Mouse (Mus musculus) hindbrain, embryonic 13.5 days (tissue): ENCODE data around the gene Zpbp2. TPM values are rescaled to one million over a fixed set of nuclear protein-coding genes. Genes with fewer than 3 reads are reported as not detected.

ENCODE experiments used
- ATAC-seq: fragments of 200-750 bp; cut with Nextera tagmentation; 2 replicates; pipeline ENCODE4 v1.8.0; 2017; ENCODE audit warnings: moderate TSS enrichment; ENCODE audit not compliant: low FRiP score
- H3K27ac ChIP-seq: fragments of 300-500 bp; sonication (generic); 2 replicates; pipeline ENCODE4 v1.5.1; 2015; ENCODE audit warnings: inconsistent platforms, mild to moderate bottlenecking, moderate library complexity
- H3K27me3 ChIP-seq: fragments of 300-500 bp; sonication (generic); 2 replicates; pipeline ENCODE4 v1.6.1; 2015; ENCODE audit warnings: mild to moderate bottlenecking, inconsistent platforms
- H3K36me3 ChIP-seq: fragments of 300-500 bp; sonication (generic); 2 replicates; pipeline ENCODE4 v1.6.1; 2015; ENCODE audit warnings: mild to moderate bottlenecking, inconsistent platforms
- H3K4me1 ChIP-seq: fragments of 300-500 bp; sonication (generic); replicated peaks from 2 replicates; pipeline ENCODE4 v1.6.1; 2015; ENCODE audit warnings: inconsistent platforms
- H3K4me2 ChIP-seq: fragments of 300-500 bp; sonication (generic); 2 replicates; pipeline ENCODE4 v1.6.1; 2015; ENCODE audit warnings: inconsistent platforms, mild to moderate bottlenecking, moderate library complexity
- H3K4me3 ChIP-seq: fragments of 300-500 bp; sonication (generic); 2 replicates; pipeline ENCODE4 v1.5.1; 2015; ENCODE audit warnings: mild to moderate bottlenecking, inconsistent platforms
- H3K9ac ChIP-seq: fragments of 300-500 bp; sonication (generic); 2 replicates; pipeline ENCODE4 v1.6.1; 2015; ENCODE audit warnings: mild to moderate bottlenecking, inconsistent platforms
- H3K9me3 ChIP-seq: fragments of 300-500 bp; sonication (generic); 2 replicates; pipeline ENCODE4 v1.6.1; 2016; ENCODE audit warnings: inconsistent platforms
- WGBS: fragments of 180-500 bp; shearing (Covaris S2); methylation state at CpG from one replicate; pipeline ENCODE4 v1.1.7; 2015; 5-methylcytosine and 5-hydroxymethylcytosine counted together
- polyA plus RNA-seq: library from polyadenylated mRNA; unstranded; fragments of >200 nt; fragmentation: Nextera tagmentation; extraction: Ambion mirVana; gene quantifications from 2 replicates; pipeline ENCODE4 v1.2.1, GENCODE M21; 2015

The Zpbp2 gene
- polyA plus RNA-seq, 1 experiment from 2014 or later: not detected

DNA sequence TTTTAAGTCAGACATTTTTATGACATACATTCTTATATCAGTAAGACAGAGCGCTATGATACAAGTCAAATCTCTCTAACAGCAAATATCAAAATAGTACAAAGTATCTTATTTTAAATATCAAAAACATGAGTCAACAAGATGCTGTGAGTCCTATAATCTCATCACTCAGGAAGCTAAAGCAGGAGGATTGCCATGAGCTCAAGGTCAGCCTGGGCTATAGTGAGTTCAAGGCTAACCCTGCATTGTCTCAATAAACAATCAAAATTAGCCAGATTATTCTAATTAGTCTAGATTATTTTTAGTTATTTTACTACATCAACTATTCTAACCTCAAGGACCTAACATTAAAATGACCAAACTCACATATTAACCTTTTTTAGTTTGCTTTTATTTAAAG lies 7.5 kb upstream of the Zpbp2 start:
- no peak overlapping the region for H3K4me3 ChIP-seq
- H3K27ac ChIP-seq: no peak overlapping the region
- ATAC-seq: no peak
- 87% methylated on average over 1 of the region's 1 CpGs for WGBS
- H3K9me3 ChIP-seq: no peaks in the 10 kb centered on the region; the same call in 1 of the 2 replicates
- H3K36me3 ChIP-seq: no peaks in the 10 kb centered on the region
- no peak overlapping the region for H3K9ac ChIP-seq
- H3K27me3 ChIP-seq: peaks cover 71% of the 10 kb centered on the region
- no peak overlapping the region for H3K4me2 ChIP-seq
- H3K4me1 ChIP-seq: peaks cover 8% of the 10 kb centered on the region

DNA sequence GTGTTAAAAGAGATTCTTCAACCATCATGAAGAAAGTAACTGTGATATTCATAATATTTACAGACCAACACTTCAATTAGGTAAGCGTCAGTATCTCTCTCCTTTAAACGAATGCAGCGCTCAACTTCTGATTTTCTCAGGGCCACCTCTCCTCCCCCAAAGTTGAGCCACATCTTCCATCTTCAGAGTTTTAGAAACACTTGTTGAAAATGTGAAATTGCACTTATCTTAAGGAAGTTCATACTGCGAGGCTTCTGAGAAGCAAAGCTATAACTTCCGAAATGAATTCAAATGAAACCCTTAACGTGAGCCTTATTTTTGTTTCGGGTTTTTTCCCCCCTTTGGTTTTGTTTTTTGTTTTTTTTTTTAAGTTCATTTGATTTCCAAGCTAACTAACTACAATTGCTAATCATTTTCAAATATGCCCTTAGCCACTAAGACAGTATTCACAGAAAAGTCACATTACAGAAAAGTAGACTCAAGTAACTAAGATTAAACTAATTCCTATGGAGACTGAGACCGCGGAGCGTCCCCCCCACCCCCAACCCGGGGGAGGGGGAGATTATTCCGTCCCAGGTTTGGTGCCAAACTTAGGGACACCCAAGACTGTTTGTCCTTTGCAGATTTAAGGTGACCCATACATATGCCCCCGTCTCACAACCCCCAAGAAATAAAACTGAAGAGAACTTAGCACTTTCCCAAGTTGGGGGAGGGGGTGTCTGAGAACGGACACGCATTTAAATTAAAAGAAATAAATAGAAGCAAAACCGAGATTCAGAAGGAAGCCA lies 5.8 kb upstream of the Zpbp2 start:
- H3K36me3 ChIP-seq: no peaks in the 10 kb centered on the region
- H3K4me1 ChIP-seq: peaks cover 8% of the 10 kb centered on the region
- peak overlapping the region; percentile 85 for H3K4me2 ChIP-seq
- peak overlapping the region; percentile 46 for H3K4me3 ChIP-seq
- ATAC-seq: no peak
- 3% methylated on average over 16 of the region's 16 CpGs for WGBS
- no peaks in the 10 kb centered on the region for H3K9me3 ChIP-seq
- H3K27me3 ChIP-seq: peaks cover 88% of the 10 kb centered on the region
- H3K9ac ChIP-seq: peak overlapping the region; percentile 66
- H3K27ac ChIP-seq: no peak overlapping the region

DNA sequence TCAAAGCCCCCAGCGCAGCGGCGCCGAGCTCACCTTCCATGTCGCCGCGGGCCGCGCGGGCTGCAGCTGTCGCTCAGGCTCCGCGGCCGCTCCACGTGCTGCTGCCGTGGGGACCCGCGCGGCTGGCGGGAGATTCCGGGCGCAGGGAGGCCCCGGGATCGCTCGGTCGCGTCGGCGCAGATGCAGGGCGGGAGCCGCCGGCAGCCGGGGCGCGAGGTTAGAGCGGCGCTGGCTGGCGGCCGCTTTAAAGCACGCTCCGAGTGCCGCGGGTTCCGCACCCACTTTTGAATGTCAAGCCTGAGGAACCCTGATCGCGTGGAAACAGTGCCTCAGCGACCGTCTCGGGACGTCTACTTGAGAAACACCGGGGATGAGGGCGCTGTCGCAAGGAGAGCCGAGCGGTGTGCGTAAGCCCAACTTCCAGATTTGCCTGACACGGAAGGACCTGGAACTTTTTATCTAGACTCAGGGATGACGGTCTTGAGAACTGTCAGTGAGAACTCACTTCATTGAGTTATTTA lies 5.1 kb upstream of the Zpbp2 start, which contains the start of gene Ikzf3:
Ikzf3 (minus strand) TSS at position 321 of the 521 bp plus-strand sequence.
- 1% methylated on average over 53 of the region's 58 CpGs for WGBS
- no peaks in the 10 kb centered on the region for H3K9me3 ChIP-seq
- peak within 1 kb of the TSS; percentile 66 for H3K9ac ChIP-seq
- no peak within 1 kb of the TSS for H3K27ac ChIP-seq
- peak within 1 kb of the TSS; percentile 46 for H3K4me3 ChIP-seq
- H3K4me1 ChIP-seq: peaks cover 12% of the 10 kb centered on the region
- no peak for ATAC-seq
- H3K27me3 ChIP-seq: peaks cover 91% of the 10 kb centered on the region
- H3K4me2 ChIP-seq: peak within 1 kb of the TSS; percentile 85
- no peaks in the 10 kb centered on the region for H3K36me3 ChIP-seq

GRCm38 (mm10) chr11:98546529-98547307 lies 4.2 kb upstream of the Zpbp2 start:
- no peak for ATAC-seq
- Histone ChIP-seq H3K9me3 (no peaks in the 10 kb centered on the region), H3K27me3 (peaks cover 82% of the 10 kb centered on the region), H3K9ac (no peak overlapping the region), H3K4me2 (no peak overlapping the region), H3K36me3 (no peaks in the 10 kb centered on the region), H3K4me1 (peaks cover 17% of the 10 kb centered on the region), H3K4me3 (no peak overlapping the region), H3K27ac (no peak overlapping the region)
- 46% methylated on average over 12 of the region's 12 CpGs for WGBS

DNA sequence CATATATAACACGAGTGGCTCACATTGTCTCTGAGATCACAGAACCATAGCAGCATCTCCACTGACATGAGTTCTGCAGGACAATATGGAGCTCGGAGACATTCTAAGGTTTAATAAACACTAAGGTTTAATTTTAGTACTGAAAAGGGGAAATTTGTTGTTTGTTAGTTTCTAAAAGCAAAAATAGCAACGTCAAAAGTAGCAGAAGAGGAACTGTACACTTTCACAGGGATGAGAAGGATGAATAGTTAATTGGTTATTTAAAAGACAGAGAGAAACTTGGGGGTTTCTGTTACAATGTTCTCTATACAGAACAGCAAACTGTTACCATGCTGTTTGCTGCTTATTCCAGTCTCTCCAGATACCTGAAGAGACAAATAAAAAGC lies 3.6 kb upstream of the Zpbp2 start:
- Histone ChIP-seq H3K4me2 (no peak overlapping the region), H3K9ac (no peak overlapping the region), H3K4me1 (peaks cover 19% of the 10 kb centered on the region), H3K36me3 (no peaks in the 10 kb centered on the region), H3K4me3 (no peak overlapping the region), H3K27me3 (peaks cover 77% of the 10 kb centered on the region), H3K9me3 (no peaks in the 10 kb centered on the region), H3K27ac (no peak overlapping the region)
- WGBS: 64% methylated on average over 3 of the region's 3 CpGs
- no peak for ATAC-seq

DNA sequence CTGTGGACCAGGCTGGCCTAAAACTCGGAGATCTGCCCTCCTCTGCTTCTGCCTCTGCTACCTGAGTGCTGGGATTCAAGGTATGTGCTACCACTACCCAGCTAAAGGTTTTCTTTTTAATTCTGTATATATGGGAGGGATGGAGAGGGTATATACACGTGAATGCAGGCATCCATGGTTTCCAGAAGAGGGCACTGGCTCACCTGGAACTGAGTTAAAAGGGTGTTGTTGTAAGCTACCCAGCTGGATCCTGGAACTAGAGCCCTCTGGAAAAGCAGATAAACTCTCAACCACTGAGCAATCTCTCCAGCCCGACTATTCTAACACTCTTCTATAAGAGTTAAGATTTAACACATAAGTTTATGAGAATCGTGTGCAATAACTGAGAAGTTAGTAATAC lies 1.5 kb upstream of the Zpbp2 start:
- 69% methylated on average over 4 of the region's 4 CpGs for WGBS
- no peak for ATAC-seq

DNA sequence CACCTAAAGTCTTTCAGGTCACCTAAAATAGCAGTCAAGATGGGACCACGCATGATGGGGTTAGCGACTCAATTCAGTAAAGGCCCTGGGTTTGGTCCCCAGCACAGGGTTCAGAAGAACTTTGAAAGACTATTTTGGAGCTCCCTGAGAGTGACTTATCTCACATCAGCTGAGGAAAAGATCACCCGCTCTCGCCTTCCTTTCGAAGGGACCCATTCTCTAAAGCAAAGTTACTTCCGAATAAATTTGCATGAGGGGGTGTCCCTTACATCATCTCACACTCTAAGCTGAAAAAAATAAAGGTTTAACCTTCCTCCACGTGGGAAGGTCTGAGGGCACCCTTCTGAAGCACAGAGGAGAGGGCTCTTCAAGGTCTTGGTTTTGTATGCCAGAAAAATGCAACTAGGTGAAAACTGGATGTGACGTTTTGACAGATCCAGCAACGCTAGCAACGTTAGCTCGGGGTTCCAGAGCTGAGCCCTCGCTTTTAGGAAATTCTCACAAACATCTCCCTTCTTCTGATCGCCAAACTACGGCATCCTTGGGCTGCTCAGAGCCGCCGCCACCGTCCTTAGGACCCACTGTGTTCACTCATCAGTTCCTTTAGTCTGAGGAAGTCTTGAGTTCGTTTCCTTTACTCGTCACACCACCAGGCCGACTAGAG lies 454 bp upstream of the Zpbp2 start:
- H3K27me3 ChIP-seq: peaks cover 50% of the 10 kb centered on the region

More for the DNA sequence above, 1.5 kb upstream of the Zpbp2 start:
- Histone ChIP-seq H3K9me3 (0 out of 2 replicates have a peak, but pooled peaks cover 3% of the 10 kb centered on the region), H3K36me3 (no peaks in the 10 kb centered on the region), H3K27ac (no peak overlapping the region), H3K4me2 (no peak overlapping the region), H3K4me1 (peaks cover 19% of the 10 kb centered on the region), H3K9ac (no peak overlapping the region), H3K27me3 (peaks cover 60% of the 10 kb centered on the region), H3K4me3 (no peak overlapping the region)

DNA sequence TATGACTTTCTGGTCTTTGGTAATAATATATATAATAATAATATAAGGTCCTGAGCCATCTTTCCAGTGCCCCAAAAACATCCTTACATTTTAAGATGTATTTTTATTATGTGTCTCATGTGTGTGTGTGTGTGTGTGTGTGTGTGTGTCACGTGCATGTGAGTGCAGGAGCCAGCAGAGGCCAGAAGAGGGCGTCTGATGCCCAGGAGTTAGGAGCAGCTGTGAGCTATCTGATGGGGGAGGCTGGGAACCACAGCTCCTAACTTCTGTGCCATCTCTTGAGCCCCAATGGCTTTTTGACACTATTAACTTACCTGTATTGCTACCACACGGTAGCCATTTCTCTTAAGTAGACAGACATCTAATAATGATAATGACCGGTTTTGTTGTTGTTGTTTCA lies 3.1 kb downstream of the Zpbp2 start:
- WGBS: 92% methylated on average over 4 of the region's 4 CpGs
- Histone ChIP-seq H3K9me3 (0 out of 2 replicates have a peak, but pooled peaks cover 3% of the 10 kb centered on the region), H3K9ac (no peak overlapping the region), H3K4me1 (peaks cover 11% of the 10 kb centered on the region; the same call in 1 of the 2 replicates), H3K27me3 (peaks cover 15% of the 10 kb centered on the region), H3K4me2 (no peak overlapping the region), H3K4me3 (no peak overlapping the region), H3K36me3 (no peaks in the 10 kb centered on the region), H3K27ac (no peak overlapping the region)
- no peak for ATAC-seq

More for the DNA sequence above, 454 bp upstream of the Zpbp2 start:
- 19% methylated on average over 20 of the region's 20 CpGs for WGBS
- Histone ChIP-seq H3K27ac (no peak overlapping the region), H3K9me3 (0 out of 2 replicates have a peak, but pooled peaks cover 3% of the 10 kb centered on the region), H3K4me1 (peaks cover 16% of the 10 kb centered on the region), H3K4me2 (peak overlapping the region; percentile 65), H3K36me3 (no peaks in the 10 kb centered on the region), H3K9ac (peak overlapping the region; percentile 80; the same call in 1 of the 2 replicates), H3K4me3 (peak overlapping the region; percentile 65)
- ATAC-seq: no peak

GRCm38 (mm10) chr11:98555124-98555700 lies 4.3 kb downstream of the Zpbp2 start:
- Histone ChIP-seq H3K9ac (no peak overlapping the region), H3K27ac (no peak overlapping the region), H3K36me3 (no peaks in the 10 kb centered on the region), H3K4me3 (no peak overlapping the region), H3K4me2 (no peak overlapping the region), H3K9me3 (0 out of 2 replicates have a peak, but pooled peaks cover 3% of the 10 kb centered on the region), H3K4me1 (peaks cover 11% of the 10 kb centered on the region; the same call in 1 of the 2 replicates), H3K27me3 (peaks cover 3% of the 10 kb centered on the region)
- ATAC-seq: no peak
- WGBS: 66% methylated on average over 12 of the region's 12 CpGs

GRCm38 (mm10) chr11:98560942-98561341 lies 10.0 kb downstream of the Zpbp2 start:
- H3K9ac ChIP-seq: no peak overlapping the region
- H3K4me2 ChIP-seq: no peak overlapping the region
- H3K9me3 ChIP-seq: no peaks in the 10 kb centered on the region
- 45% methylated on average over 7 of the region's 7 CpGs for WGBS
- H3K4me3 ChIP-seq: no peak overlapping the region
- H3K36me3 ChIP-seq: no peaks in the 10 kb centered on the region
- no peak for ATAC-seq
- no peak overlapping the region for H3K27ac ChIP-seq
- no peaks in the 10 kb centered on the region for H3K4me1 ChIP-seq
- H3K27me3 ChIP-seq: no peaks in the 10 kb centered on the region

- Histone ChIP-seq H3K4me2 (no peak overlapping the region), H3K36me3 (no peaks in the 10 kb centered on the region), H3K9ac (no peak overlapping the region), H3K27me3 (no peaks in the 10 kb centered on the region), H3K27ac (no peak overlapping the region), H3K4me1 (no peaks in the 10 kb centered on the region), H3K9me3 (no peaks in the 10 kb centered on the region), H3K4me3 (no peak overlapping the region)
- ATAC-seq: no peak
- WGBS: 86% methylated on average over 3 of the region's 3 CpGs
Measured at GRCm38 (mm10) chr11:98563025-98563424, 12.1 kb downstream of the Zpbp2 start.
